Mouse (Mus musculus): ENCODE results near the gene Hacd4.

The Hacd4 gene

GRCm38 (mm10) chr4:88438326-88438989 lies at the start of gene Hacd4:
Hacd4 (minus strand) TSS chr4:88438928.
- peak; percentile 69 for DNase-seq

- DNase-seq = no peak
Measured at GRCm38 (mm10) chr4:88488107-88488506, 49.4 kb upstream of the Hacd4 start.

- DNase-seq = no peak
Measured at GRCm38 (mm10) chr4:88480130-88480529, 41.4 kb upstream of the Hacd4 start.

- no peak for DNase-seq
Measured at GRCm38 (mm10) chr4:88478809-88479186, 40.1 kb upstream of the Hacd4 start.

GRCm38 (mm10) chr4:88478177-88478808 lies 39.6 kb upstream of the Hacd4 start:
- DNase-seq = no peak

GRCm38 (mm10) chr4:88476511-88477210 lies 37.9 kb upstream of the Hacd4 start:
- DNase-seq = no peak

- no peak for DNase-seq
Measured at GRCm38 (mm10) chr4:88476084-88476483, 37.4 kb upstream of the Hacd4 start.

- no peak for DNase-seq
Measured at GRCm38 (mm10) chr4:88471528-88471927, 32.8 kb upstream of the Hacd4 start.

- DNase-seq = no peak
Measured at GRCm38 (mm10) chr4:88464574-88464973, 25.8 kb upstream of the Hacd4 start.

GRCm38 (mm10) chr4:88462981-88463646 lies 24.4 kb upstream of the Hacd4 start:
- no peak for DNase-seq

- peak in 1 of 2 experiments; percentile 9 for DNase-seq
Measured at GRCm38 (mm10) chr4:88462501-88462900, 23.8 kb upstream of the Hacd4 start.

GRCm38 (mm10) chr4:88461315-88461714 lies 22.6 kb upstream of the Hacd4 start:
- no peak for DNase-seq

GRCm38 (mm10) chr4:88458673-88459072 lies 19.9 kb upstream of the Hacd4 start:
- no peak for DNase-seq

GRCm38 (mm10) chr4:88458093-88458492 lies 19.4 kb upstream of the Hacd4 start:
- no peak for DNase-seq

GRCm38 (mm10) chr4:88450087-88450765 lies 11.5 kb upstream of the Hacd4 start:
- DNase-seq = no peak

GRCm38 (mm10) chr4:88448976-88449375 lies 10.2 kb upstream of the Hacd4 start:
- no peak for DNase-seq

- DNase-seq = no peak
Measured at GRCm38 (mm10) chr4:88440814-88441213, 2.1 kb upstream of the Hacd4 start.

- DNase-seq = no peak
Measured at GRCm38 (mm10) chr4:88439669-88440123, 968 bp upstream of the Hacd4 start.

- no peak for DNase-seq
Measured at GRCm38 (mm10) chr4:88438990-88439329, 232 bp upstream of the Hacd4 start.

- no peak for DNase-seq
Measured at GRCm38 (mm10) chr4:88437917-88438316, 811 bp downstream of the Hacd4 start.

- DNase-seq = no peak
Measured at GRCm38 (mm10) chr4:88437166-88437565, 1.6 kb downstream of the Hacd4 start.

- DNase-seq = no peak
Measured at GRCm38 (mm10) chr4:88436593-88437165, 2.0 kb downstream of the Hacd4 start.
